Mouse (Mus musculus): ENCODE measurements around the gene Col18a1.

Col18a1 gene

GRCm38 (mm10) chr10:77182804-77183331 is 16.5 kb upstream of the Col18a1 start:
- in situ Hi-C loops (cut with MboI, MseI), result no loop called here

- in situ Hi-C loops (cut with MboI, MseI), result no loop called here
Observed at GRCm38 (mm10) chr10:77180110-77180509, 13.8 kb upstream of the Col18a1 start.

GRCm38 (mm10) chr10:77178691-77179090 is 12.3 kb upstream of the Col18a1 start:
- in situ Hi-C loops (cut with MboI, MseI), result no loop called here

- in situ Hi-C loops (cut with MboI, MseI), result no loop called here
Observed at GRCm38 (mm10) chr10:77170400-77170799, 4.1 kb upstream of the Col18a1 start.

- in situ Hi-C loops (cut with MboI, MseI), result no loop called here
Observed at GRCm38 (mm10) chr10:77165318-77165945, 916 bp downstream of the Col18a1 start.

- in situ Hi-C loops (cut with MboI, MseI), result no loop called here
Observed at GRCm38 (mm10) chr10:77164437-77165052, 1.8 kb downstream of the Col18a1 start.

GRCm38 (mm10) chr10:77164041-77164436 is 2.3 kb downstream of the Col18a1 start:
- in situ Hi-C loops (cut with MboI, MseI), result no loop called here

GRCm38 (mm10) chr10:77163392-77163977 is 2.9 kb downstream of the Col18a1 start:
- in situ Hi-C loops (cut with MboI, MseI), result no loop called here

- in situ Hi-C loops (cut with MboI, MseI), result no loop called here
Observed at GRCm38 (mm10) chr10:77159573-77159972, 6.8 kb downstream of the Col18a1 start.

GRCm38 (mm10) chr10:77158948-77159347 is 7.4 kb downstream of the Col18a1 start:
- in situ Hi-C loops (cut with MboI, MseI), result no loop called here

GRCm38 (mm10) chr10:77157245-77158019 is 8.9 kb downstream of the Col18a1 start:
- in situ Hi-C loops (cut with MboI, MseI), result no loop called here

GRCm38 (mm10) chr10:77152178-77152621 is 14.1 kb downstream of the Col18a1 start:
- in situ Hi-C loops (cut with MboI, MseI), result no loop called here

- in situ Hi-C loops (cut with MboI, MseI), result no loop called here
Observed at GRCm38 (mm10) chr10:77151551-77152002, 14.8 kb downstream of the Col18a1 start.

GRCm38 (mm10) chr10:77150947-77151521 is 15.3 kb downstream of the Col18a1 start:
- in situ Hi-C loops (cut with MboI, MseI), result no loop called here

- in situ Hi-C loops (cut with MboI, MseI), result no loop called here
Observed at GRCm38 (mm10) chr10:77150016-77150415, 16.3 kb downstream of the Col18a1 start.

GRCm38 (mm10) chr10:77147545-77147944 is 18.8 kb downstream of the Col18a1 start:
- in situ Hi-C loops (cut with MboI, MseI), result no loop called here

GRCm38 (mm10) chr10:77146901-77147463 is 19.4 kb downstream of the Col18a1 start:
- in situ Hi-C loops (cut with MboI, MseI), result no loop called here

- in situ Hi-C loops (cut with MboI, MseI), result no loop called here
Observed at GRCm38 (mm10) chr10:77145946-77146345, 20.4 kb downstream of the Col18a1 start.

- in situ Hi-C loops (cut with MboI, MseI), result no loop called here
Observed at GRCm38 (mm10) chr10:77144372-77144771, 22.0 kb downstream of the Col18a1 start.

GRCm38 (mm10) chr10:77142328-77142727 is 24.0 kb downstream of the Col18a1 start:
- in situ Hi-C loops (cut with MboI, MseI), result no loop called here

GRCm38 (mm10) chr10:77138304-77138703 is 28.0 kb downstream of the Col18a1 start:
- in situ Hi-C loops (cut with MboI, MseI), result no loop called here
